Mouse (Mus musculus) liver (tissue): ENCODE data around the gene Olfr746.

Experiments used
- DNase-seq: peaks from one replicate; pipeline ENCODE4 v3.0.0-alpha.2; 2020; ENCODE audit warnings: mixed read lengths

Olfr746 gene

DNA sequence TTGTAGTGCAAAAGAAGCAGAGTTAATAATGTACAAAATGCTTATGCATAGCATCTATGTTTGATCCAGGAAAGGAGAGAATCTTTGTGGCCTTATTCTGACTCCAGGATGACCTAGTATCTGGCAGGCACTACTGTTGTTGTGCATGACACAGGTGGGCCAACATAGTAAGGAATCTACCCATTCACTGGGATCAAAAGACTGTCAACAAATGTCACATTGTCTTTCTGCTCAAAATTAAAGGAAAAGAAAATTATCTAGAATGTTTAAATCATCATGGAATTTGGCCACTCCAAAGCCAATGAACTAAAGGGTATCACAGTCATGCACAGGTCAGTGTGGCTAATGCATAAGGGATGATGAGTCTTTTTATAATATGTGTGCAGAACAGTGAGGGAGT lies at the start of gene Olfr746:
Gene Olfr746, plus strand, starts transcription at position 301 of the 400 bp plus-strand sequence.
- DNase-seq, result no peak

GRCm38 (mm10) chr14:50614579-50614978 lies 32.3 kb upstream of the Olfr746 start, which contains the start of gene Olfr744:
Olfr744 (plus strand) TSS chr14:50614879.
- DNase-seq, result no peak

- DNase-seq, result no peak
These were observed 7.8 kb upstream of the Olfr746 start, which contains the start of gene Olfr745 for GRCm38 (mm10) chr14:50639088-50639487. Olfr745 (plus strand) TSS chr14:50639388.

DNA sequence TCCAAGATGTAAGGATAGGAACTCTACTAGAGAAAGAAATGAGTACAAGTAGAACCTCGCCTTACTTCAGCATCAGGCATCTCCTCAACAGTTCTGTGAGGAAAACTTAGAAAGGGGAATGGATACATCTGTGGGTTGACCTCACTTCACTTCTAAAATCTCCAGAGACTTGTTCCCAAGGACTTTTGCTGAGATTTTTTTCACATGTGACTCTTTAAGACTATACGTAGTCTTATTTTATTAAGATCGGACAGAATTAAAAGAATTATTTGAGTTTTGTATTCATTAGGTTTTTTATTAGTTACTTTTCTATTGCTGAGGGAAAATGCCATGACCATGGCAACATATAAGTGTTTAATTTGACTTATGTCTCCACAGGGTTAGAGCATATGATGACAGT lies 46.2 kb downstream of the Olfr746 start, which contains the start of gene Olfr747:
Gene Olfr747, minus strand, starts transcription at position 101 of the 400 bp plus-strand sequence.
- no peak for DNase-seq
